Mouse (Mus musculus) cerebellum, adult 11-12 months (tissue): ENCODE measurements at regions not wholly inside any gene's neighbourhood (a gene's known extent, or its start where the extent isn't known, plus 50 kb on each side); places are given as distances from the start of the nearest gene placed in this dataset.

ENCODE experiments used
- DNase-seq: peaks from one replicate; pipeline ENCODE4 v3.0.0; 2022

DNA sequence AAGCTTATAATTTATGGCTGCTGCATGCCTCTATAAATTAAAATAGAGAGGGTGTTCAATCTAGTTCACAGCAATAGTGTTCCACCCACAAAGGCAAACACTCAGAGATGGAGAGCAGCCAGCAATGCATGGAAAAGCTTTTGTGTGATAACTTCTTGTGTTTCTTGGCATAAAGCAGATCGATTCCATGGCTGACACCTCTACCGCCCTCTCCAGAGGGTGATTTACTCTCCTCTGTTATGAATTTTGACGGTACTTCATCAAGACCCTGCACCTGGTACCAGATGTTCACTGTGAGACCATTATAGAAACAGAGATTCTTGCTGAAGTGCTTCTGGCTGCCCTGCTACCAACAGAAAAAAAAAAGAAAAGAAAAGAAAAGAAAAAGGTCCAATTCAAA is 54.1 kb upstream of the Btc start:
- DNase-seq, result no peak

DNA sequence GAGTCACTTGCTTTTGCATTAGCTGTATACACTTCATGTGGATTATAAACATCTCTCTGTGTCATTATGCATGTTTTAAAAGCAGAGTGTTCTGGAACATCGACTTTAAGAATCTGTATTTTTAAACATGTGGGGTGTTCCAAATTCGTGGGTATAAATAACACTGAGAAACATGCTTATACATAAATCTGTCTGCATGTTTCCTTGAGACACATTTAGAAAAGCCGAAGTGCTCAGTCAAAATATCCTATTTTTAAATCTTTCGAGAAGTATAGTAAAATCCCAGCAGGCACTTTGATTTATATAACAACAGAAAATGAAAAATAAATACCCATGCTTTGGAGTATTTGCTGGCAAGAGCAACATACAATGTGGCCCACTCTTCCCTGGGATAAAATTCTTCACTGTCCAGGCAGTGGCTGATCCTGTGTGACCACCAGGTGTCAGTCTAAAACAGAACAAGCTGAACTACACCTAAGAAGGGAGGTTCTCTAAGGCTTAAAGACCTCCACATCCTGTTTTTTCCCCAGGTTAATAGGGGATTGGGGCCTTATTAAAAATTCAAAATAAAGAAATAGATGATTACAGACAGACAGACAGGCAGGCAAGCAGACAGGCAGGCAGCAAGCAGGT is 52.4 kb upstream of the Parm1 start:
- DNase-seq, result peak; percentile 2
